Mouse (Mus musculus): ENCODE data around the gene Ctla4. TPM values are rescaled to one million over a fixed set of nuclear protein-coding genes. Genes with fewer than 3 reads are reported as not detected.

The Ctla4 gene
- polyA plus RNA-seq, 1 experiment, result not detected

DNA sequence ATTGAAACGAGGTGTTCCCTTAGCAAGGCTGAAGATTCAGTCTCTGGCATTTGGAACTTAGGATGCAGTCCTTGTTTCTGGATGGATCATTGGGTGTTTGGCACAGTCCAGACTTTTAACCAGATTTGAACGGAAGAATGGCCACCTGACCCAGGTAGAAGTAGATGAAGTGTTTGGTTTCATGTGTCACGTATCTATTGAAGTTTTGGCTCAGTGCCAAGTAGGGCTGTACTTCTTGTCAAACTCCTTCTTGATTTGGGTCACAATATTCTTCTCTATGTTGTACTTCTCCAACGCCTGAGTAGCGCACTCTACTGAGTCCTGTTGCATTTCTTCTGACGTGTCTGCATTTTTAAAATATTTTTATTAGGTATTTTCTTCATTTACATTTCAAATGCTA is 61.3 kb downstream of the Ctla4 start:
- no peak overlapping the region for H3K4me3 ChIP-seq (replicated peaks)
- H3K36me3 ChIP-seq (ENCODE audit: control insufficient read depth), result no peaks in the 10 kb centered on the region
- no peaks in the 10 kb centered on the region for H3K4me1 ChIP-seq (ENCODE audit: control insufficient read depth)
- no peak for TF ChIP-seq TAL1 (IDR thresholded peaks at IDR 0.05; ENCODE audit: low read length)
- no peak for TF ChIP-seq GATA1 (IDR thresholded peaks at IDR 0.05; ENCODE audit: low read length)
- H3K27me3 ChIP-seq (ENCODE audit: control insufficient read depth), result no peaks in the 10 kb centered on the region
- no peaks in the 10 kb centered on the region for H3K9me3 ChIP-seq (ENCODE audit: control insufficient read depth, low read length)

DNA sequence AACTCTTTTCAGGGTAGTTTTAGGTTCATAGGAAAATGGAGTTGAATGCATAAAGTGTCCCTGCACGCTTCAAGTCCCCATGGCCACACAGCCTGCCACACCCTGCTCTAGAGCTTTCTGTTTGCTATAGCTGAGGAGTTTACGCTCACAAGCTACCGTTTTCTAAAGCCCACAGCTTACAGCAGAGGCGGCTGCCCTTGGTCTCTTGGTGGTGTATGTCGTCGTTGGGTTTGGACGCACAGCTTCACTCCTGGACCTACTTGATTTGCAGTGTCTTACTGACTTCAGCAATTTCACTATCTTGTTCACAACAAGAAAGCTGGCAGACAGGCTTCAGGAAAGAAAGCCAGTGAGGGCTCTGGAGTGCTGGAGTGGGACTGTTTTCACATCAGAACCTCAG is 66.2 kb downstream of the Ctla4 start:
- Histone ChIP-seq H3K9me3 (ENCODE audit: control insufficient read depth, low read length) (no peaks in the 10 kb centered on the region), H3K36me3 (ENCODE audit: control insufficient read depth) (no peaks in the 10 kb centered on the region), H3K4me3 (replicated peaks) (no peak overlapping the region), H3K4me1 (ENCODE audit: control insufficient read depth) (no peaks in the 10 kb centered on the region), H3K27me3 (ENCODE audit: control insufficient read depth) (no peaks in the 10 kb centered on the region)
- TF ChIP-seq GATA1 (IDR thresholded peaks at IDR 0.05; ENCODE audit: low read length) (no peak), TAL1 (IDR thresholded peaks at IDR 0.05; ENCODE audit: low read length) (no peak)

DNA sequence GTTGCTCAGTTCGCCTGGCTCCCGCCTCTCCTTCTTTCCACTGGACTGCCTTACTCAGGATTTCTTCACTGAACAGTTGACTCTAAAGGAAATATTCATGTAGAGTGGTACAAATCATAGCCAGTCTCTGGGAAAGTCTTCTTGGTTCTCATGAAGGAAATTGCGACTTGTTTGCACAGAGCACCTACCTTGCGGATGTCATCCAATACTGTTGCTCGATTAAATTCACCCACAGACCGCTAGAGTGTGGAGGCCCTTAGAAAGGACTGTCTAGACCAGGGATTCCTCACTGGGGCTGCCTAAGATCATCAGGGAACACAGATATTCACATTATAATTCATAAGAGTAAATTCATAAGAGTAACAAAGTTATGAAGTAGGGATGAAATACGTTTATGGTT is 66.9 kb downstream of the Ctla4 start:
- no peaks in the 10 kb centered on the region for H3K27me3 ChIP-seq (ENCODE audit: control insufficient read depth)
- H3K9me3 ChIP-seq (ENCODE audit: control insufficient read depth, low read length), result no peaks in the 10 kb centered on the region
- H3K4me3 ChIP-seq (replicated peaks), result no peak overlapping the region
- TF ChIP-seq GATA1 (IDR thresholded peaks at IDR 0.05; ENCODE audit: low read length) (no peak), TAL1 (IDR thresholded peaks at IDR 0.05; ENCODE audit: low read length) (no peak)
- no peaks in the 10 kb centered on the region for H3K36me3 ChIP-seq (ENCODE audit: control insufficient read depth)
- H3K4me1 ChIP-seq (ENCODE audit: control insufficient read depth), result no peaks in the 10 kb centered on the region

DNA sequence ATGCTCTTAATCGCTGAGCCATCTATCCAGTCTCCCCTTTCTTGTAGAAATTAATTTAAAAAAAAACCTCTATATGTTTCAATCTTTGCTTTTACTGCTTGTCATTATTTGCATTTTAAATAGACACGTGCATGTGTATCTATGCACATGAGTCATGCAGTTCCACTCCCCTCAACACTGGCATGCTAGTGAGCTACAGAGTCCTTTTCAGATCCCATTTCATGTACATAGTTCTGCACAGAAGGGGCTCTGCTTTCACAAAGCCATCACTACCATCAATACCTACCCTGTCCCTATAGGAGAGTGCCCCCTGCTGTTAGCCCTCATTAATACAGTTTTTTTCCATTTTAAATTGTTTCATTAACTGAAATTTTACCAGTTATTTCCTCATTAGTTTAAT is 68.0 kb downstream of the Ctla4 start:
- Histone ChIP-seq H3K4me1 (ENCODE audit: control insufficient read depth) (no peaks in the 10 kb centered on the region), H3K36me3 (ENCODE audit: control insufficient read depth) (no peaks in the 10 kb centered on the region), H3K9me3 (ENCODE audit: control insufficient read depth, low read length) (no peaks in the 10 kb centered on the region), H3K4me3 (replicated peaks) (no peak overlapping the region), H3K27me3 (ENCODE audit: control insufficient read depth) (no peaks in the 10 kb centered on the region)
- TF ChIP-seq GATA1 (IDR thresholded peaks at IDR 0.05; ENCODE audit: low read length) (no peak), TAL1 (IDR thresholded peaks at IDR 0.05; ENCODE audit: low read length) (no peak)

DNA sequence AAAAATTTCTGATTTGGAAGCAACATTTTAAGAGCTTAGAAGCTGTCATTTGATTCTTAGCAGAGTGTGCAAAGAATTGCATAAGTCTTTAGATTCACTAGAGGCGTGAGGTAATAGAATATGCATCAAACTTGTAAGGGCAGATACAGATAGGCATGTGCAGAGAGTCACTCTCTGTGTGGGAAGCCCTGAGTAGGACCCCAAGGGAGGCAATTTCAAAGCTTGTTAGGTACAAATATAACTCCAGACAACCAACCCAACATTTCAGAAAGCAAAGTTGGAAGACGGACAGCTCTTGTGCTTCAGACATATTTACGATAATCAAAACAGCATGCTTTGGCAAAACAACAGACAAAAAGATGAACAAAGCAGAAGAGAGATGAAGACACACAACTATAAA is 68.4 kb downstream of the Ctla4 start:
- Histone ChIP-seq H3K36me3 (ENCODE audit: control insufficient read depth) (no peaks in the 10 kb centered on the region), H3K27me3 (ENCODE audit: control insufficient read depth) (no peaks in the 10 kb centered on the region), H3K4me1 (ENCODE audit: control insufficient read depth) (no peaks in the 10 kb centered on the region), H3K4me3 (replicated peaks) (no peak overlapping the region), H3K9me3 (ENCODE audit: control insufficient read depth, low read length) (no peaks in the 10 kb centered on the region)
- TF ChIP-seq TAL1 (IDR thresholded peaks at IDR 0.05; ENCODE audit: low read length) (no peak), GATA1 (IDR thresholded peaks at IDR 0.05; ENCODE audit: low read length) (no peak)

DNA sequence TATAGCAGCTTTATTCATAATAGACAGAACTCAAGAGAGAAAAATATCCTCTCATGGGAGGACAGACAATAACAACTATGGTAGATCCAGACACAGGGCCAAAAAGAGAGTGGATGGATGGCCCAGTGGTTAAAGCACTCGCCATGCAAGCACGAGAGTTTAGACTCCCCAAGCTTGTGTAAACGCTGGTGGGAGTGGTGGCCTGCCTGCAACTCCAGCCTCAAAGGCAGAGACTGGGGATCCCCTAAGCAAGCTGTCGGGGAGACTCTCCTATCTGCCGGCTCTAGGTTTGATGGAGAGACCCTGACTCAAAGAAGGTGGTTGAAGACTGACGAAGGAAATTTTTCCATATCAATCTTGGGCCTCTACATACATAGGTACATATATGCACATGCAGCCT is 69.4 kb downstream of the Ctla4 start:
- no peak overlapping the region for H3K4me3 ChIP-seq (replicated peaks)
- H3K36me3 ChIP-seq (ENCODE audit: control insufficient read depth), result no peaks in the 10 kb centered on the region
- TF ChIP-seq TAL1 (IDR thresholded peaks at IDR 0.05; ENCODE audit: low read length), result no peak
- no peak for TF ChIP-seq GATA1 (IDR thresholded peaks at IDR 0.05; ENCODE audit: low read length)
- H3K27me3 ChIP-seq (ENCODE audit: control insufficient read depth), result no peaks in the 10 kb centered on the region
- no peaks in the 10 kb centered on the region for H3K9me3 ChIP-seq (ENCODE audit: control insufficient read depth, low read length)
- H3K4me1 ChIP-seq (ENCODE audit: control insufficient read depth), result no peaks in the 10 kb centered on the region

DNA sequence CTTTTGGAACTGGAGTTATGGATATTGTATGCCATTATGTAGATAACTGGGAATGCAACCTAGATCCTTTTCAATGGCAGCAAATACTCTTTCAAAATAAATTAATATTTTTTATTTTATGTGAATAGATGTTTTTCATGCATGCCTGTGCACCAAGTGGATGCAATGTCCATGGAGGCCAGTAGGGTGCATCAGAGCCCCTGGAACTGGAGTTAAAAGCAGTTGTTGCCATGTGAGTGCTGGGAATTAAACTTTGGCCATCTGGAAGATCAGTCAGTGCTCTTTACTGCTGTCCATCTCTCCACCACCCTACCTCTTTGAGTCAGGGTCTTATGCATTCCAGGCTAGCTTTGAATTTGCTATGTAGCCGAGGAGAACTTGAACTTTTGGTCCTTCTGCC is 71.5 kb downstream of the Ctla4 start:
- no peaks in the 10 kb centered on the region for H3K27me3 ChIP-seq (ENCODE audit: control insufficient read depth)
- TF ChIP-seq GATA1 (IDR thresholded peaks at IDR 0.05; ENCODE audit: low read length) (no peak), TAL1 (IDR thresholded peaks at IDR 0.05; ENCODE audit: low read length) (no peak)
- H3K36me3 ChIP-seq (ENCODE audit: control insufficient read depth), result no peaks in the 10 kb centered on the region

DNA sequence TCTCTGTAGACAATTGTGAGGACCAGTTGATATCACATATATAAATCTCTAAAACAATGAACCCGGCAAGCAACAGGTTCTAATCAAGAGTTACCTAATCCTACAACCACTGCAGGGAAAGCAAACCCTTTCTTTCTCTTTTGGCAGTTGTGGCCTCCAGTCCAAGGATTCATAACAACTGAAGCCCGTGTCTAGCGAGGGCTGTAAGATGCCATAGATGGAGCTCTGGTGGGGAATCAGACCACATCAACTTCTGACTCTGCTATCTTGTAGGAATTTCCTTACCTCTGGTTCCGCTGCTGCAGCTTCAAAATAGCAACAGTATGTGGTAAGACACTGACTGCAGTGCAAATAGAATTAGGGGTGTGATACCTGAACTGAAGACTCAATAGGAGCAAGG is 72.4 kb downstream of the Ctla4 start:
- Histone ChIP-seq H3K36me3 (ENCODE audit: control insufficient read depth) (no peaks in the 10 kb centered on the region), H3K27me3 (ENCODE audit: control insufficient read depth) (no peaks in the 10 kb centered on the region), H3K4me1 (ENCODE audit: control insufficient read depth) (no peaks in the 10 kb centered on the region), H3K9me3 (ENCODE audit: control insufficient read depth, low read length) (no peaks in the 10 kb centered on the region), H3K4me3 (replicated peaks) (no peak overlapping the region)
- TF ChIP-seq GATA1 (IDR thresholded peaks at IDR 0.05; ENCODE audit: low read length) (no peak), TAL1 (IDR thresholded peaks at IDR 0.05; ENCODE audit: low read length) (no peak)

More for the DNA sequence above, 71.5 kb downstream of the Ctla4 start:
- H3K4me1 ChIP-seq (ENCODE audit: control insufficient read depth), result no peaks in the 10 kb centered on the region
- no peak overlapping the region for H3K4me3 ChIP-seq (replicated peaks)
- H3K9me3 ChIP-seq (ENCODE audit: control insufficient read depth, low read length), result no peaks in the 10 kb centered on the region

DNA sequence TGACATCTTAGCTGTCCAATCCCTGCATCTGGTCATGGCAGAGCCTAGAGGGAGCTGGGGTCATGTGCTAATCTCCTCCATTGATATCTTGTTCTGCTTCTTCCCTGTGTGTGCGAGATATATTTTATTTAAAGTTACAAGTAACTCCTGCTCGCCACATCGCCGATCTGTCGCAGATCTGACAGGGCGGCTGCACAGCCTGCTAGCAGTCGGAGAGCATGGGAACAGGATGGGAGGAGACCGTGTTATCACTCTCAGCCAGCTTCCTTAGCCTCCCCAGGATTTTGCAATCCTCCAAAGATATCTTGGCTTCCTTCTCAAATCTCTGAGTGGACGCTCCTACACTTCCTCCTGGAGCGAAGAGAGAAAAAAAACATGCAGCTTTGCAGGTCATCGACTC is 73.7 kb downstream of the Ctla4 start:
- Histone ChIP-seq H3K9me3 (ENCODE audit: control insufficient read depth, low read length) (no peaks in the 10 kb centered on the region), H3K27me3 (ENCODE audit: control insufficient read depth) (no peaks in the 10 kb centered on the region), H3K4me3 (replicated peaks) (no peak overlapping the region), H3K4me1 (ENCODE audit: control insufficient read depth) (no peaks in the 10 kb centered on the region), H3K36me3 (ENCODE audit: control insufficient read depth) (no peaks in the 10 kb centered on the region)
- TF ChIP-seq GATA1 (IDR thresholded peaks at IDR 0.05; ENCODE audit: low read length), result no peak
- no peak for TF ChIP-seq TAL1 (IDR thresholded peaks at IDR 0.05; ENCODE audit: low read length)

DNA sequence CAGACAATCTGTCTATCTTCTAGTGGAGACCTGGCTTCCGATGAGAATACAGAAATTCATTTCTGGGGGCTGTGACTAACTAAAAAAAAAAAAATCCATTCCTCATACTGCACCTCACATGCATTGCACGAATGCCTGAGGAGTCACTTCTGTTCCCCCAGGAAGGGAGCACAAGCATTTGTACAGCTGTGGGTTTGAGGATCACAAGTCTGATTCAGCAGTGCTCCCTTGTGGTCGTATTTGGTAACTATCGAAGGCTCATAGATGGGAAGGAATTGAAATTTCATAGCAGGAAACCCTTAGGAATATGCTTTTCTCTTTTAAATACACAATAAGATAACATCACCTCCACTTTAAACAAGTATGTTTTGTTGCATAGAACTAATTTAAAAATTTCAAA is 74.3 kb downstream of the Ctla4 start:
- Histone ChIP-seq H3K9me3 (ENCODE audit: control insufficient read depth, low read length) (no peaks in the 10 kb centered on the region), H3K27me3 (ENCODE audit: control insufficient read depth) (no peaks in the 10 kb centered on the region), H3K36me3 (ENCODE audit: control insufficient read depth) (no peaks in the 10 kb centered on the region), H3K4me3 (replicated peaks) (no peak overlapping the region), H3K4me1 (ENCODE audit: control insufficient read depth) (no peaks in the 10 kb centered on the region)
- TF ChIP-seq TAL1 (IDR thresholded peaks at IDR 0.05; ENCODE audit: low read length), result no peak
- no peak for TF ChIP-seq GATA1 (IDR thresholded peaks at IDR 0.05; ENCODE audit: low read length)

Measured in erythroblast, embryonic 14.5 days (primary cell).